Mouse (Mus musculus) A20 (cell line): ENCODE measurements around the gene Dzip1.

Source experiments
- DNase-seq: peaks from one replicate; pipeline ENCODE4 v3.0.0-alpha.2; 2011; ENCODE audit warnings: low read depth, low spot score

Gene Dzip1

GRCm38 (mm10) chr14:118922667-118923184 lies 2.5 kb downstream of the Dzip1 start:
- no peak for DNase-seq

- DNase-seq: no peak
Measured at GRCm38 (mm10) chr14:118922251-118922650, 3.0 kb downstream of the Dzip1 start.

DNA sequence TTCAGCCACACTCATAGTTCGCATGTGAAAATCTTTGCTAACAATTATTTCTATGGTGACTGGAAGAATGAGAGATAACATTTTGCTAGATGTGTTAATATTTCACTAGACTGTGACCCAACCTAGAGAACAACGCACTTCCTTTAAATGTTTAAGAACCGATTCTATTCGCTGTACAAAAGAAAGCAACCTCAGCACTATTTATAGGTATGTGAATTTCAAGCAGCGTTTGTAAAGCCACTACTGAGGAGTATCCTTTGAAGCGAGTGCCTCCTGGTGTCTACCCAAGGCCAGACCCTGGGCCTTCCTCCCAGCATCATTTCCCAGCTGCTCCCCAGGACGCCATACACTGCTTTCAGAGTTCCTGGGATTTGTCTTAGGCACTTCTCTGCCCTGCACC lies 4.6 kb downstream of the Dzip1 start:
- no peak for DNase-seq

- peak; percentile 46 for DNase-seq
Measured at GRCm38 (mm10) chr14:118919025-118919424, 6.2 kb downstream of the Dzip1 start.

DNA sequence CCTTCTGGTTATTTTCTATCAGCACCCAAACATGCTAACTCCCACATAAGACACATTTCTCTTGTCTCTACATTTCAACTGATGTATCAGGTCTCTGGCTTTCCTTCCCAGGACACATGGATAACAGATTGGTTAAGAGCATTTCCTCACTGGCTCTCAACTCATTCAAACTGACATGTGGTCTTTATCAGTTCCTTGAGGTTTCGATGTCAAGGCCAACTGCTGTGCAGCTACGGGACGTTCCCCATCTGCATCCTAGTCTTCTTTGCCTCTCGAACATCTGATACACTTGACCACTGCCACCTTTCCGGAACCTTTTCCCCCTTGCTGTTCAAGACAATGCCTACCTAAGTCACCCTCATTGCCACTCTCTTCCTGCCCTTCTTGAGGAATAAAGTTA lies 11.6 kb downstream of the Dzip1 start:
- DNase-seq: no peak

DNA sequence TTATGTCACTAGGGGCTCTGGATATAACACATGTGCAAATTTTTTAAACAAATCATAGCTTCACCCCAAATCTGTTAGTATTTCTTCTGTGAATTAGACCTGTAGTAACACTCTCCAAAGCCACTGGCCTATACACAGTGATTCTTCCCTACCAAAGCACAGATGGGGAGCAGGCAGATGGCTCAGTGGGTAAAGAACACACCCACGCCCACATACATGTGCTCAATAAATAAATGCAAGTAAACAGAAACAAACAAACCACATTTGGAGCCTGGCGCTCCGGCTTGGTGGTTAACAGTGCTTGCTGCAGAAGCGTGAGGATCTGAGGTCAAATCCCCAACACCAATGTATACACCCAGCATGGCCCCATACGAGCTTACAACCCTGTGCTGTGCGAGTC lies 13.7 kb downstream of the Dzip1 start:
- no peak for DNase-seq

GRCm38 (mm10) chr14:118910332-118911222 lies 14.7 kb downstream of the Dzip1 start:
- peak; percentile 35 for DNase-seq

DNA sequence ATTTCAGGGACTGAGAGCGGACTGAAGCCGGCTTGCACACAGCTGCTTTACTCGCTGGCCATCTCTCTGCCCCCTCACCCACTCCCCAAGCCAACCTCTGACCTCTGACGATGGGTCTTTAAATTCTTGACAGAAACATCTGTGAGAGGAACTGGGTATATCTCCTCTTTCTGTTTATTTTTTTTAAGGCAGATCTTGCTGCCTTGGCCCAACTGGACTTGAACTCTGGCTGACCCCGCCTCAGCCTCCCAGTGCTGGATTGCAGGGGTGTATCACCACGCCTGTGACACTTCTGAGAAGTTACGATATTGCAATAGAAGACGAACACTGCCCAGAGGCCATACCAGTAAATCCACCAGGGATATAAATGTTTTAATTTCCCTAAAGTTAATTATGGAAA lies 15.4 kb downstream of the Dzip1 start:
- no peak for DNase-seq

- DNase-seq: no peak
Measured at GRCm38 (mm10) chr14:118907592-118907991, 17.7 kb downstream of the Dzip1 start.

DNA sequence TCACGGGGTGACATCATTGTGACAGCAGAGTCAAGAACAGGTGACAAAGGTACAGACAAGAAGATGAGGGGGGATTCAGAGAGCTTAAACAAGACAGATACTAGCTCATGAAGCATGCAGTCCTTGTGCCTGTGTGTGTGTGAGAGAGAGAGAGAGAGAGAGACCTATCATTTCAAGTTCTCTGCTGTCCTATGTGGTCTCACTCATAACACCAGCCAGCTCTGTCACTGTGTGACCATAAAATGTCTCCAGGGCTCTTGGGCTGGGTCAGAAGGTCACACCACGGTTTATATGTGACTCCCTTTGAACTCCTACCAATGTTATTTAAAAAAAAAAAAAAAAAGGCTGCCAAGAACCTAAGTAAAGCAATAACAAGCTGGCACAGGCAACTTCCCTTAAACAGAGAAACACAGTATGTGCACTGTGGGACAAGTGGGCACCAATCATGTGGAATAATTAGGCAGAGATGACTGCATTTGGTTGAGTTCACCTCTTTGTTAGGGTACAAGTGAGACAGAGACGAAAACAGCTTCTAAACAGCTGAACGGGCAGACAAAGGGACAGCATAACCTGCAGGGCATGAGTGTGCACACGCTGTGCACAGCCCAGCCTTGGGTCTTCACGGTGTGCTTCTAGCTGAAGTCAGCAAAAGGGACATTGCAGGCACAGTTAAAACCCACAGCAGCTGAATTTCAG lies 21.2 kb downstream of the Dzip1 start:
- DNase-seq: no peak

- no peak for DNase-seq
Measured at GRCm38 (mm10) chr14:118903397-118903796, 21.9 kb downstream of the Dzip1 start.

DNA sequence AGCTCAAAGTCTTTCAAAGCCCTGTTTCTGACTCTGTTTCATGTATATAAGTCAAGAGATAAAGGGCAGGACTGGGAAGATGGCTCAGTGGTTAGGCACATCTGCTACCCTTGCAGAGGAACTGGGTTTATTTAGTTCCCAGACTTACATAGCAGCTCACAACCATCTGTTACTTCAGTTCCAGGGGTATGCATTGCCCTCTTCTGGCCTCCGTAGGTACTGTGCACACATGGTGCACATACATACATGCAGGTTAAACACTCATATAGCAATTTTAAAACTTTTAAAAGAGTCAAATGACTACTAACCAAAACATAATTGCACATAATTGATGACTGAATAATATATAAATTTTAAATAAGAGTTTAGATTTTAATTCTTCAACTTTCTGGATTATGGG lies 24.3 kb downstream of the Dzip1 start:
- no peak for DNase-seq

- peak; percentile 31 for DNase-seq
Measured at GRCm38 (mm10) chr14:118899940-118900339, 25.3 kb downstream of the Dzip1 start.

- DNase-seq: no peak
Measured at GRCm38 (mm10) chr14:118895655-118896054, 29.6 kb downstream of the Dzip1 start.

DNA sequence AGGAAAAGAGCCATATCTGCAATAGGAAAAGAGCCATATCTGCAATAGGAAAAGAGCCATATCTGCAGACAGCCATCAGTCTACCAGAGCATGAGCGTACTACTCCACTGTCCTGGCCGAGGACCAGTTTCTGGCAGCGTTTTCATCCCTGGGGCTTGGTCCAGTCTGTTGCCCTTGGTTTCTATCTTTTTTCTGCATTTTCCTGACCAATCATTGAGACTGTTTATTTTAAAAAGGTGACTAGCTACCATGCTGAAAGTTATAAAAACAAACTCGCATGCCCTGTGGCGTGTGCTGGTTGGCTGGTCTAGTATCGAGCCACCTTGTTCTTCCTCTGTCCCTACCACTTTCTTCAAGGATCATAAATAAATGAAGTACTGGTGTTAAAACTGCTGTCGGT lies 30.0 kb downstream of the Dzip1 start:
- DNase-seq: no peak

GRCm38 (mm10) chr14:118890101-118890500 lies 35.2 kb downstream of the Dzip1 start:
- no peak for DNase-seq

DNA sequence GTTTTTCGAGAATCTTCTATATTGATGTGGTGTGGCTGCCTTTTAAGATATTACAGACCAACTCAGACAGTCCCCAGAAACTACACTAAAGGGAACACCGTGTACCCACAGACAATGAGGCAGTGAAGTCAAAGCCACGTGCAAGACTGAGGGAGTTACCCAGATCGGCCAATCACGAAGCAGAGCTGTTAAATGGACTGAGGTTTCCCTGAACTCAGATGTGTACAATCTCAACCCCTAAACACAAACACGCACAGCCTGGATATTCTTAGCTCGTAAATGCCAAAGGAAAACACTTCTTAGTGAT lies 41.1 kb downstream of the Dzip1 start:
- no peak for DNase-seq

DNA sequence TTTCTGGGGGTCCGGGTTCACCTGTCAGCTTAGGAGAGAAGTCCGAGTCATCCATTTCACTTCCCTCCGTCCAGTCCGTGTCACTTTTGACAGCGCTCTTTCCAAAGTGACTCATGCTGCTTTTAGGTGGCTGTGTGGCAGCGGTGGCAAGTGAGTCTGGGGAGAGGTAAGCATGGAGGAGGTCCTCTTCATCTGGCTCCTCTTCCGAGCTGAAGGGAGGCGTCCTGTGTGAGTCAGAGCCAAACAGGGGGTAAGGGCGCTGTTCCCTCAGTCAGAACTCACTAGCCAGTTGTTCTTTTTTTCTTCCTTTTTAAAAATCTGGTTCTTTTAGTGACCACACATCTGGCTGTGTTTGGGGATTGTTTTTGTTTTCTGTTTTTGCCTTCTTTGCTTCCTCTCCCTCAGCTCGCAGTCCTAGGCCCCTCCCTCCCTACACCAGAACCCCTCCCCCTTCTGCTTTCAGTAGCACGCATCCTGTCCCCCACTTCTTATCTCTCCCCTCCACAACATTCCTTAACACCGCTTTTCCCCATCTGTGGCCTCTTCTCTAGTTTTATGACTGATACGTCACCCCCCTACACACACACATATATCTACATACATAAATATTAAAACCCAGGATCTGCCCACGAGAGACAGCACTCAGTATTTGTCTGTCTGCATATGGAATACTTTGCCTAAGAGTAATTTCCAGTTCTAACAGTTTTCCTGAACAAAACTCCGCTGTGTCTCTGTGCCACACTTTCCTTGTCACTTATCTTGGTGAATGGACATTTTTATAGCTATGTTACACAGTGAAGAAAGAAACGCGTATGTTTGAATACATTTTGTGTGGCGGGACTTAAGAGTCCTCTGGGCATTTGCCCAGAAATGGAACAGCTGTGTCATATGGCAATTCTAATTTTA lies 41.7 kb downstream of the Dzip1 start:
- no peak for DNase-seq

DNA sequence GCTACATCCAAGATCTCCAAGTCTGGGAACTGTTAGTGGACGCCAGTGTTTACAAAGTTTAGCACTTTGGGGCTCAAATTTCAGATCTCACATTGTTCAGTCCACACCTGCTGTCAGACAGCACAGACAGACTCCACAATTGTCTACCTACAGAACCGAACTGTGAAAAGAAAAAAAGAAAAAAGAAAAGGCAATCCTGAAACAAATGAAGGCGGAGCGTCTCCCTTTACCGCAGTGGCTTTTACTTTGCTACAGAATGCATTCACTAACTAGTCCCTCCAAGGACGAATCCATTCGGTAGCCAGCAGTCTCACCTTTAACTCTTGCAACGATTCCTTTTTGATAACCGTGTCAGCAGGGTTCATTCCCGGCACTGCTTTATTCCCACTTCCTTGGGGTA lies 44.6 kb downstream of the Dzip1 start:
- no peak for DNase-seq

GRCm38 (mm10) chr14:118878346-118878910 lies 46.8 kb downstream of the Dzip1 start:
- DNase-seq: no peak

DNA sequence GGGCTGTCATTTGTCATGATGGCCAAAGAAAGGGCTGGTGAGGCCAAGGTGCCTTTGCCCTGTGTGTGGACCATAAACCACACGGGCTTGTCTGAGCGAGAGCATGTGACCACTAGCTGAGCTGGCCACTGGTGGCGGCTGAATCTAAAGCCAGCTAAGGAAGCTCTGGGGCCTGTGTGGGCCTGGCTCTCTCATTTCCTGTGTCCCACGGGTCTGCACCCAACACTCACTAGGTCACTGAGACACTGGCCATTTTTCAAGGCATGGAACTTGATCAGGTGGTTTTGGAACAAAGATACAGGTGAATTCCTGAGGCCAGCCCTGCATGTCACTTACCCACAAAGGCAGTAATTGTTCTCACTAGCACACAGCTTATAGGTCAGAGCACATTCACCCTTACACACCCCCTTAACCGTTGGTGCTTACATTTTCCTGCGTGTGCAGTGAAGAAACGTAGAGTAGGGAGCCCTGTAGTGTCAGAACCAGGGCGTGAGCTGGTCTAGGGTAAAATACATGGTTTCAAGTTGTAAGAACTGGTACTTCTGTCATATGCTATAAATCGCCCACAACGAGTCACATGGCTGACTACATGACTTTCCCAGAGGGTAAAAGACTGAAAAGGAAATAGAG lies 50.4 kb downstream of the Dzip1 start:
- DNase-seq: no peak
